Mouse (Mus musculus) bone marrow macrophage, adult 2 months (primary cell): ENCODE results near the gene Pafah2. TPM values are rescaled to one million over a fixed set of nuclear protein-coding genes. Genes with fewer than 3 reads are reported as not detected.

Experiments
- H3K27ac ChIP-seq: 2 replicates; pipeline ENCODE4 v1.5.1; 2012; ENCODE audit warnings: low read depth, low read length; ENCODE audit not compliant: insufficient read depth
- H3K4me1 ChIP-seq: 2 replicates; pipeline ENCODE4 v1.6.1; 2012; ENCODE audit warnings: low read length; ENCODE audit not compliant: control insufficient read depth, insufficient read depth
- H3K4me3 ChIP-seq: 2 replicates; pipeline ENCODE4 v1.5.1; 2012; ENCODE audit warnings: mild to moderate bottlenecking, low read length, moderate library complexity; ENCODE audit not compliant: insufficient read depth
- CTCF ChIP-seq: IDR thresholded peaks from 2 replicates; pipeline ENCODE4 v1.5.1; 2012; ENCODE audit warnings: low read depth, mild to moderate bottlenecking, low read length, moderate library complexity
- POLR2A ChIP-seq: IDR thresholded peaks from 2 replicates; pipeline ENCODE4 v1.6.1; 2012; ENCODE audit warnings: mild to moderate bottlenecking, low read depth, low read length, borderline replicate concordance
- polyA plus RNA-seq: library from polyadenylated mRNA; stranded (reverse); fragments of >200 nt; gene quantifications from 2 replicates; pipeline ENCODE4 v1.2.4, GENCODE M21; 2012; ENCODE audit not compliant: missing spikeins, insufficient read depth, insufficient read length

Gene Pafah2
- polyA plus RNA-seq, 1 experiment: 6.4 TPM

DNA sequence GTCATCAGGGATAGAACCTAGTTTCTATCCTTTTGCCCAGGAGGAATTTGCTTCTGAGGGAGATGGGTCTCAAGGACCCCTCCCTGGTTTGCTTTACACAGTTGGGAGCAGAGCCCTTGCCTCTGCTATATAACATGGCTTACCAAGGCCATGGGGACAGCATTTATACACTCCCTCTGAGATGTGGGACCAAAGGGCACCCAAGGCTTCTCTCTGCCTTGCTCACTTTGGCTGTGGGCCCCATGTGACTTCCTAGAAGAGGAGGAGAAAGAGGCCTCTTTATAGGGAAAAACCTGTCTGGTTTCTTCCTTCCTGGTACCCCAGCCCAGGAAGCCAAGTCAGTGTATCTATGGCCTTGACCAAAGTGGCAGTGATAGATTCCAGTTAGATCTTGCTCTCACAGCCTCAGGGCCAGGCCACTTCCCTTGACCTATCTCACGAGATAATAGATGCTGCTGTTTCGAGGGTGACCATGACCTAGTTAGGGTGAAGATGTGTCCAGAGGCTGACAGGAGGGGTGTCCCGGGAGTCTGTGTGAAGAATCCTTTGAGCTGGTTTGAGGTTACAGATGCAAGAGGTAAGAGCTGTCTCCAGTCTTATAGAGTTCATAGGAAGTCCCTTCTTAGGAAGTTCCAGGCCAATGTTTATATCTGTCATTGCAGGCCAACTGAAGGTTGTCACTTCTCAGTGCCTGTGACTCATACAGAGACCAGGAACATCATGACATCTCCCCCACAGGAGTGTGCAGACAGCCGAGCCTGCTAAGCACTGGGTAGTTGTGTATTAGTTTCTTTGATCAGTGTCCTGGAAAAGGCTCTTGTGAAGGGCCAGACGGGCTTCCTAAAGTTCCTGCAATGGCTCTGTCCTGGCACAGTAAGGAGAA, 42.4 kb upstream of the Pafah2 start:
- H3K4me1 ChIP-seq: peaks cover 10% of the 10 kb centered on the region
- H3K27ac ChIP-seq: no peak overlapping the region
- no peak overlapping the region for H3K4me3 ChIP-seq
- TF ChIP-seq POLR2A (no peak), CTCF (no peak)

DNA sequence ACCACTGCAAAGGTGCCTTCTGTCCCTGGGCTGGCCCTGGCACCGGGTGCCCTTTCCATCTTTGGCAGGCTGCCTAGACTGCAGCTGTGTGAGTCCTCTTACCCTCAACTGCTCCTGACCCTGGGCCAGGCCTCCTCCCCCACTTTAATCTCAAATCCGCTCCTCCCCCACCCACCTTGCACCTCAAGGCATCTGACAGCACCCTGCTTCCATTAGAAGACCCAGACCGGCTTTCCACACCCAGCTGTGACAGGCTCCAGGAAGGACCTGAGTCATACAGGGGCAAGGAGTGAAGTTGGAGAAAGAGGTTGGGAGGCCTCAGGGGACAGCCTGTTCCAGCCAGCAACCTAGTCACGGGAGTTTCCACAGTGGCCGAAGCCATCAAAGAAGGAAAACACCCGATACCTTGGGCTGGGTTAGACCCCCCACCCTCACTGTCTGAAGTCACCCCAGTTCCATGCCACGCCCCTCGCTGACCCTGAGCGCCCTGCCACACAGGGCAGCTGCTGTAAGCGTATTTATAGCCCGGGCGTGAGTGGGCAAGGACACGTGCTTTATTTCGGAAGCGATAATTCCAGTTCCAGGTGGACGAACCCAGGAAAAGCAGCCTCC, 40.2 kb upstream of the Pafah2 start:
- Histone ChIP-seq H3K4me3 (no peak overlapping the region), H3K27ac (no peak overlapping the region), H3K4me1 (peaks cover 10% of the 10 kb centered on the region)
- no peak for TF ChIP-seq CTCF
- TF ChIP-seq POLR2A: no peak

DNA sequence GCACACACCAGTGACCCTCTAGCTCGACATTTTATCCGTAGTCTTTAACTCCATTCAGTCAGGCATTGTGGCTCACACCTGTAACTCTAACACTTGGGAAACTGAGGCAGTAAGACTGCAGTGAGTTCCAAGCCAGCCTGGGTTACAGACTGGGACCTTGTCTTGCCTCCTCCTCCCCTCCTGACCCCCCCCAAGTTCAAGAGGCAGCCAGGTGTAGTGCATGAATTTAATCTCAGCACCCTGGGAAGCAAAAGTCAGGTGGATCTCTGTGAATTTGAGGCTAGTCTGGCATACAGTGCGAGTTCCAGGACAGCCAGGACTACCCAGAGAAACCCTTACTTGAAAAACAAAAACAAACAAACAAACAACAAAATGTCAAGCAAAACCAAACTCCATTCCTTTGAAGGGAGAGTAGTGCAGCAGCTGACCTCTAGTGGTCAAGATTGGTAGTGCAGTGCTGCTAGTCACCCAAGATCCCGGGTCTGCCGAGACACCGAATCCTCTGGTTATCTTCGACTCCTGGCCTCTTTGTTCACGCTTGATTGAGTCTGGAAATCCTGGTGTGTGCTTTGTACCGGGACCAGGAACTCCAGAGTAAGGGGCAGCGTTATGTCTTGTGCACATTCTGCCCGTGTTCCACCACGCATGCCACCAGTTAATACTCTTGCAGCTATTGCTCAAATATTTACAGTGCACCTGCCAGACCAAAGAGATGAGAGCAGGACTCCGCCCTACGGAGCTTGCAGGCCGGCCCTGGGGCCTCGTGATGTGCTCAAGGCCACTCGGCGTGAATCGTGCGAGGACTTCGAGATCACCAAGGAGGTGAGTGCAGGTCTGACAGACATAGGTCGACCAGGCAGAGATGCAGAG, 39.3 kb upstream of the Pafah2 start:
- H3K4me3 ChIP-seq: no peak overlapping the region
- peaks cover 10% of the 10 kb centered on the region for H3K4me1 ChIP-seq
- no peak overlapping the region for H3K27ac ChIP-seq
- TF ChIP-seq POLR2A: no peak
- peak; percentile 61 for TF ChIP-seq CTCF

- Histone ChIP-seq H3K4me1 (peaks cover 10% of the 10 kb centered on the region), H3K4me3 (no peak overlapping the region), H3K27ac (no peak overlapping the region)
- TF ChIP-seq POLR2A (no peak), CTCF (no peak)
Observed at GRCm38 (mm10) chr4:134357461-134357771, 38.7 kb upstream of the Pafah2 start.

DNA sequence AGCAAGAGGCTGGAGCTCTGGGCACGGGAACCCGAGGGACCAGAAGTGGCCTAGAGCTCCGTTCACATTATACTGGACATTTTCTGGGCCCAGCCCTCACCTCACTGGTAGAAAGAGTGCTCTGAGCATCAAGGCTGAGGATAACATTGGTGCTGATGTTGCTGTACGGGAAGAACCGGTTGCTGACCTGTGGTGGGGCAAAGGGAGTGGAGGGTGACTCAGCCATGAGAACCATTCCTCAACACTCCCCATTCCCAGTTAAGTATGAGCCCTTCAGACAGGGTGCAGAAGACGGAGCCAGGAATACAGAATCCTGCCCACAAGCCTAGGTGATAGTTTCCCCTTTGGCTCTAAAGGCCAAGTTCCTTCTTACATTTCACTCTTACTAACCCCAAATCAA, 36.5 kb upstream of the Pafah2 start:
- H3K27ac ChIP-seq: no peak overlapping the region
- no peak for TF ChIP-seq POLR2A
- TF ChIP-seq CTCF: no peak
- H3K4me3 ChIP-seq: no peak overlapping the region
- H3K4me1 ChIP-seq: peaks cover 4% of the 10 kb centered on the region; the same call in 1 of the 2 replicates

GRCm38 (mm10) chr4:134361215-134361614, 34.9 kb upstream of the Pafah2 start:
- TF ChIP-seq POLR2A (no peak), CTCF (no peak)
- Histone ChIP-seq H3K27ac (no peak overlapping the region), H3K4me3 (no peak overlapping the region), H3K4me1 (peaks cover 4% of the 10 kb centered on the region; the same call in 1 of the 2 replicates)

DNA sequence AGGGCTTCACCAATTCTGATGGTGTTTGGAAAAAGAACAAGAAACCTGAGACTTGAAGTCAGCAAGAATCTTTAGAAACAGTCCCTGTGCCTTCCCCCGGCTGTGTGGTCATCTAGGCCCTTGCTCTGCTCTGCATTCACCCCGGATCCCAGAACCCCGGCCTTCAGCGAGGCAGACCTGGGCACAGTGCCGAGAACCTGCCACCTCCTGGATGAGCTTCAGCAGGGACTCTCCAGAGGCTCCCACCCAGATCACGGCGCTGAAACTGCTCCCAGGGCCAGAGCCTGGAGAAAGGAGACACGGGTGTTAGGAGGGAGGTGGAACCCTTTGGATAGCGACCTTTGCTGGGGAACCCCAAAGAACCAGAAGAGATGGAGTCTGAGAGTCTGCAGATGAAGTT, 34.0 kb upstream of the Pafah2 start:
- Histone ChIP-seq H3K27ac (no peak overlapping the region), H3K4me3 (peak overlapping the region; percentile 50; the same call in 1 of the 2 replicates), H3K4me1 (peaks cover 4% of the 10 kb centered on the region; the same call in 1 of the 2 replicates)
- TF ChIP-seq POLR2A (no peak), CTCF (no peak)

- no peak for TF ChIP-seq CTCF
- no peak for TF ChIP-seq POLR2A
- Histone ChIP-seq H3K4me1 (peaks cover 4% of the 10 kb centered on the region; the same call in 1 of the 2 replicates), H3K4me3 (peak overlapping the region; percentile 50), H3K27ac (no peak overlapping the region)
Observed at GRCm38 (mm10) chr4:134362586-134362985, 33.5 kb upstream of the Pafah2 start.

- TF ChIP-seq CTCF (no peak), POLR2A (no peak)
- peaks cover 4% of the 10 kb centered on the region; the same call in 1 of the 2 replicates for H3K4me1 ChIP-seq
- H3K4me3 ChIP-seq: no peak overlapping the region
- no peak overlapping the region for H3K27ac ChIP-seq
Observed at GRCm38 (mm10) chr4:134365280-134365679, 30.8 kb upstream of the Pafah2 start.
